Mouse (Mus musculus): Measurements from ENCODE around the gene Homer2. TPM values are rescaled to one million over a fixed set of nuclear protein-coding genes. Genes with fewer than 3 reads are reported as not detected.

Gene Homer2
- polyA plus RNA-seq, 1 experiment from 2014 or later: 36.7 TPM

DNA sequence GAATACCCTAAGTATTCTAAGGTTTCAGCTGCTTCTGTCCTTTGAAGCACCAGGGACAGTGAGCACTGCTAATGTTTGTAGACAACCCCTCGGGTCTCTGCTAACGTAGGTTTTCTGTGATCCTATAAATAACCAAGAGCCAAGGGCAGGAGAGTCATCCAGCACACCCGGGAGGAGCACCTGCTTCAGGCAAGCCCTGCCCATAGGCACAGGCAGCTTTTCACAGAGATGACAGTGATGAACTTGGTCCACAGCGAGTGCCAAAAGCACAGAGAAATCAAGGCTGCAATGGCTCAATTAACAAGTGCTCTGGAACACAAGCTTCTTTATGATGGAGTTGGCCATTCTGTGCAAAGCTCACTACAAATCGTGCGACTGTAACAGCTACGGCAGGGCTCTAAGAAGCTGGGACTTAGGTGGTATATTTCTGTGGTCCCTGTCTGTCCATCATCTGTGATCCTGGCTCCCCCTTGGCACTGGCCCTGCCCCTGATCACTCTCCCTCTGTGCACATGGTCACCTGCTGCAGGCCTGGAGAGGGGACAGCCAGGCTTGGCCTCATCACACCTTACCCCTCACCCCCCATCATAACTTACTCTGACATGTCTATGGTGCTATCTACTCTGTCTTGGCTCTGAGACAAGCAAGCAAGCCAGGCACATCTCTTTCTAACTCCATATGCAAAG, 62.6 kb downstream of the Homer2 start:
- no peaks in the 10 kb centered on the region for H3K9me3 ChIP-seq
- no peak overlapping the region for H3K4me3 ChIP-seq
- no peak for ATAC-seq (ENCODE audit: low FRiP score, low read depth)
- no peak overlapping the region; the same call in 1 of the 2 replicates for H3K9ac ChIP-seq
- H3K4me1 ChIP-seq: 0 out of 2 replicates have a peak, but pooled peaks cover 3% of the 10 kb centered on the region
- H3K27me3 ChIP-seq: peaks cover 12% of the 10 kb centered on the region; the same call in 1 of the 2 replicates
- peaks cover 8% of the 10 kb centered on the region for H3K36me3 ChIP-seq
- no peak overlapping the region for H3K4me2 ChIP-seq (replicated peaks)
- WGBS: 74% methylated on average over 7 of the region's 7 CpGs
- no peak overlapping the region for H3K27ac ChIP-seq

DNA sequence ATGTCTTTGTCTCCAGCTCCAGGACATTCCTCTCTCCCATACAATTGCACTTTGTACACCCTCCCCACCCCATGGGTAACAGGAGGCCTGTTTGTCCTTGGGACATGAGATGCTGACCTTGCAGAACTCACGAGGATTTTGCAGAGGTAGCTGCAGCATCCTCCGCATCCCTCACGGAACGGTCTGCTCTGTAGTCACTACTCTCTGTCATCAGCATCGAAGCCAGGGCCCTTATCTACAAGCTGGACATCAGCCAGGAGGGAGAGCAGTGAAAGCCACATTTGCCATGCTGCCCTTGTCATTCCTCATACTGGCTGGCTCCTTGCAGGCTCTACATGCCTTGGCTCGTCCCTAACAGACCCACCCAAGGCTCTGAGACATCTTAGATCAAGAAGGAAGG, 66.2 kb downstream of the Homer2 start:
- WGBS: 85% methylated on average over 6 of the region's 6 CpGs
- Histone ChIP-seq H3K36me3 (peaks cover 3% of the 10 kb centered on the region; the same call in 1 of the 2 replicates), H3K9me3 (no peaks in the 10 kb centered on the region), H3K9ac (no peak overlapping the region), H3K4me2 (replicated peaks) (no peak overlapping the region), H3K27me3 (peaks cover 12% of the 10 kb centered on the region; the same call in 1 of the 2 replicates), H3K27ac (no peak overlapping the region), H3K4me1 (no peaks in the 10 kb centered on the region), H3K4me3 (no peak overlapping the region)
- ATAC-seq (ENCODE audit: low FRiP score, low read depth): no peak

DNA sequence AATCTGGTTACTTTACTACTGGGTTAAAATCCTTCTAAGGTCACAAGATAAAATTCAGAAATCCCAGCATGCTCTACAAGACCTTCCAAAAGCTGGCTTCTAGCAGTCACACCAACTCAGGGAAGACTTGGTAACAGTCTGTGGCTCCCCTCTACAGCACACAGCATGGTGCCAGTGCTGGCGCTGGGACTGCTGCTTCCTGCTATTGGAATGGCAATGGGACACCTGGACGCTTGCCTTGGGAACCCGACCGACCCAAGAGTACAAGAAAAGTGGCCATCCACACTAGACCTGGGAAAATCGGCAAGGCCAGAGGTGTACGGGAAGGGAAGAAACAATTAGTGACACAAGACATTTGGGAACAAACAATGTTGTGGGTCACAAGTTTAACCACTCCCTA, 74.7 kb downstream of the Homer2 start:
- Histone ChIP-seq H3K9ac (no peak overlapping the region), H3K27ac (no peak overlapping the region), H3K4me3 (no peak overlapping the region), H3K36me3 (peaks cover 24% of the 10 kb centered on the region), H3K4me2 (replicated peaks) (no peak overlapping the region), H3K27me3 (no peaks in the 10 kb centered on the region), H3K4me1 (no peaks in the 10 kb centered on the region), H3K9me3 (no peaks in the 10 kb centered on the region)
- WGBS: 69% methylated on average over 6 of the region's 6 CpGs
- no peak for ATAC-seq (ENCODE audit: low FRiP score, low read depth)

DNA sequence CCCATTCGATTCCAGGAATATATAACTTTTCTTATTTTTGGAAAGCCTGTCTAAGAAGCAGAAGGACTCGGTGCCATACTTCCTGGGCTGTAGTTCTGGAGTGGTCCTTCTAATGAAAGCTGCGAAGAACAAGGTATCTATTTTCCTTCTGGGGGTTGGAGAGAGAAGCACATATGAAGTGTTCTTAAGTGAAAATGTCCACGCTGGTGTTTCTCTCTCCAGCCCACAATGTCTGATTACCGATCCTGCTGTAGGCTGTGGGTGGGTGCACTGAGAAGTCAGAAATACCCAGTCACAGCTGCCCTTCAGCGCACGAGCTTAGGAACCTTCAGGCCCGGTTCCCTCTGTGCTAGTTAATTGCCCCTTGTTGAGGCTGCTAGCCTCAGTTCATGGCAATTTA, 76.1 kb downstream of the Homer2 start:
- no peak overlapping the region for H3K4me3 ChIP-seq
- ATAC-seq (ENCODE audit: low FRiP score, low read depth): no peak
- no peaks in the 10 kb centered on the region for H3K27me3 ChIP-seq
- H3K4me1 ChIP-seq: no peaks in the 10 kb centered on the region
- peaks cover 24% of the 10 kb centered on the region for H3K36me3 ChIP-seq
- H3K9me3 ChIP-seq: peaks cover 3% of the 10 kb centered on the region
- WGBS: 80% methylated on average over 8 of the region's 8 CpGs
- H3K9ac ChIP-seq: no peak overlapping the region
- H3K4me2 ChIP-seq (replicated peaks): no peak overlapping the region
- H3K27ac ChIP-seq: no peak overlapping the region

DNA sequence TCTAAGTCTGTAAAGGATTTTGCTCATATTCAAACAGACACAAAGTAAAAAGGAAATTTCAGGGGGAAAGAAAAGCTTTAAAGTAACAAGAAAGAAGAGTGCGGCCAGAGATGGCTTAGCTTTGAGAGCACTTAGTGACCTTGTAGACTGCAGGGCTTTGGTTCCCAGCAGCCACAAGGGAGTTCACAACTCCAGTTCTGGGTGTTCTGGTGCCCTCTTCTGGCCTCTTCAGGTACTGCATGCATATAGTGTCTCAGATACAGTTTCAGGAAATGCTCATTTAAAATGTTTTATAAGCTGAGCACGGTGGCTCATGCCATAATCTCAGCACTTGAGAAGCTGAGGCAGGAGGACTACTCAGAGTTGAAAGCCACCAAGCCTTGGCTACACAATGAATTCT, 80.9 kb downstream of the Homer2 start:
- ATAC-seq (ENCODE audit: low FRiP score, low read depth): no peak
- Histone ChIP-seq H3K36me3 (peaks cover 13% of the 10 kb centered on the region), H3K4me3 (no peak overlapping the region), H3K9me3 (peaks cover 5% of the 10 kb centered on the region), H3K4me2 (replicated peaks) (no peak overlapping the region), H3K27me3 (no peaks in the 10 kb centered on the region), H3K9ac (no peak overlapping the region), H3K4me1 (no peaks in the 10 kb centered on the region), H3K27ac (no peak overlapping the region)
- 76% methylated on average over 2 of the region's 2 CpGs for WGBS

DNA sequence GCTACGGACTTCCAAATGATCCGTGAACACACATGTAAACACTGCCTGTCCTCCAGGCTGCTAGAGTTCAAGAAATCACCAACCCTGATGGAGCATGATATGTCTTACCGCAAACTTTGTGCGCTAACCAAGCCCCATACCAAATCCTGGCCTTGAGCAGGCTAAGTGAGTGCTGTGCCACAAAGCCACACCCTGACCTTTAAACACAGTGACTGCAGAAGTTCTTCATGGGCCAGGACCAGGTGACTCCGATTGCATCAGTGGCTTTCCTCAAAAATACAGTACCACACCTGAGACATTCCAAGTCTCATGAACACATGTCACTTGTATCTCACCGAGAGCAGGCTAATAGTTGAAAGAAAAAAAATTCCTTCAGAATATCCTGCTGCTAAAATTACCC, 83.6 kb downstream of the Homer2 start:
- H3K36me3 ChIP-seq: no peaks in the 10 kb centered on the region
- H3K27me3 ChIP-seq: no peaks in the 10 kb centered on the region
- H3K9ac ChIP-seq: no peak overlapping the region
- ATAC-seq (ENCODE audit: low FRiP score, low read depth): no peak
- H3K4me3 ChIP-seq: no peak overlapping the region
- H3K4me2 ChIP-seq (replicated peaks): no peak overlapping the region
- H3K27ac ChIP-seq: no peak overlapping the region
- no peaks in the 10 kb centered on the region for H3K4me1 ChIP-seq
- H3K9me3 ChIP-seq: peaks cover 5% of the 10 kb centered on the region
- WGBS: 82% methylated on average over 6 of the region's 6 CpGs

DNA sequence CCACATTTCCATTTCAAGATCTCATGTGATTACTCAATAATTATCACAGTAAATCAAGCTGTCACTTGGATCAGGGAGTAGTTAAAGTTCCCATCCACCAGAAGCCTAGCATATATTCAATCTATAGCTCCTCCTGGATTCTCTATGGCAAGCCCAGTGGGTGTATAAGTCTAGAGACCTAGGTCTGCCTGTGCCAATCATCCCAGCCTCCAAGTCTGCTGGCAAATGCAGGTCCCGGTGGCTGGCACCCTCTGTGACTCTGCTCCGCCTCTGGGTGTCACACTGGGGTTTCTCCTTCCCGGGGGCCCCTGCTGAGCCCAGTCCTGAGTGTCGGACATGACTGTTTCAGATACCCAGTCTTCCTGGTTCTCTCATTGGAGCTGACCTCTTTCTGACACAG, 84.5 kb downstream of the Homer2 start:
- no peaks in the 10 kb centered on the region for H3K4me1 ChIP-seq
- H3K4me2 ChIP-seq (replicated peaks): no peak overlapping the region
- no peak overlapping the region for H3K27ac ChIP-seq
- H3K9me3 ChIP-seq: peaks cover 5% of the 10 kb centered on the region
- ATAC-seq (ENCODE audit: low FRiP score, low read depth): no peak
- no peaks in the 10 kb centered on the region for H3K36me3 ChIP-seq
- no peak overlapping the region for H3K4me3 ChIP-seq
- no peaks in the 10 kb centered on the region for H3K27me3 ChIP-seq
- H3K9ac ChIP-seq: no peak overlapping the region
- 73% methylated on average over 4 of the region's 4 CpGs for WGBS

DNA sequence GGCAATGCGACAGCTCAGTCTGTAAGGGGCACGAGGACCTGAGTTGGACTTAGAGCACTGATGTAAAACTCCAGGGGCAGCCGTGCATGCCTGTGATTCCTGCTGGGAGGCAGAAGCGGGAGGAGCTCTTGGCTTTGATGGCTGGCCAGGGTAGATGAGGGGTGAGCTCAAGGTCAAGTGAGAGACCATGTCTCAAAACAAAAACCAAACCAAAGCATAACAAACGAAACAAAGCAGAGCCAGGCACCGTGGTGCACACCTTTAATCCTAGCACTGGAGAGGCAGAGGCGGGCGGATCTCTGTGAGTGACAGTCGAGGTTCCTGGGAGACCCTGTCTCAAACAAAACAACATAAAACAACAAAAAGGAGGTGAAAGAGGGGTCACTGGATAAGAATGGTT, 92.3 kb downstream of the Homer2 start:
- H3K4me3 ChIP-seq: no peak overlapping the region
- no peaks in the 10 kb centered on the region for H3K9me3 ChIP-seq
- H3K4me1 ChIP-seq: no peaks in the 10 kb centered on the region
- WGBS: 84% methylated on average over 9 of the region's 9 CpGs
- no peak for ATAC-seq (ENCODE audit: low FRiP score, low read depth)
- H3K4me2 ChIP-seq (replicated peaks): no peak overlapping the region
- H3K9ac ChIP-seq: no peak overlapping the region
- H3K27ac ChIP-seq: no peak overlapping the region
- no peaks in the 10 kb centered on the region for H3K27me3 ChIP-seq
- peaks cover 30% of the 10 kb centered on the region for H3K36me3 ChIP-seq

DNA sequence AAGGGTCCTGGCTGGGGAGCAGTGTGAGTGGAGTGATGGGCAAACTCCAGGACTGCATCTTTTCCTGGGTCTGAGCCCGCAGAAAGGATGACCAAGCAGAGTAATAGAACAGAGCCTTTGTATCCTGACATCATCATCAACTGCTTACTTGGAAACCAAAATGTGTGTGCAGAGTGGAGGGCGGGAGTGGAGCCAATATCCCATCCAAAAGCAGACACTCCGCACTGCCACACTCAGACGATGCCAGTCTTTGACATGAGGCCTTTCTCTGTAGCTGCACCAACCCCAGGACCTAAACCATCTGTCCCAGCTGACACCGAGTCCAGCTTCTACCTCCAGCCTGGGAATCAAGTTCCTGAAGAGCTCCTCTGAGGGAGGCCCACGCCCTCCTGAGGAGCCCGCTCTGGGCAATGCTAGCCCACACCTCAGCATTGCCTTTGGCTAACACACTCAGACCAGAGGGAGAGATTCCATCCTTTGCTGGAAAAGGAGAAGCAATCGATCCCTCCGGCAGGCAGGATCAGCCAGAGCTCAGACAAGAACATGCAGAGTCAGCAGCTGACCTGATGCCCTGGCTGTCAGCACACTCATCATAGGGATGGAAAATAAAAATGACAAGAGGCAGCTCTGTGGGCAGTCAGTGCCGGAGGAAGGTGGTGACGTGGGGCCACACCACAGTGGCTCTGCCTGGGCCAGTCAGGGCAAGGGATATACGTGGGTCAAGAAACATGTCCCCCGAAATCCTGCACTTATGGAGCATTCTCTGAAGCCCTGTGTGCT, 94.3 kb downstream of the Homer2 start:
- H3K9me3 ChIP-seq: no peaks in the 10 kb centered on the region
- H3K4me3 ChIP-seq: no peak overlapping the region
- peak overlapping the region; percentile 31; the same call in 1 of the 2 replicates for H3K9ac ChIP-seq
- peaks cover 35% of the 10 kb centered on the region for H3K36me3 ChIP-seq
- H3K4me1 ChIP-seq: no peaks in the 10 kb centered on the region
- no peak for ATAC-seq (ENCODE audit: low FRiP score, low read depth)
- H3K4me2 ChIP-seq (replicated peaks): no peak overlapping the region
- no peaks in the 10 kb centered on the region for H3K27me3 ChIP-seq
- WGBS: 87% methylated on average over 13 of the region's 13 CpGs
- no peak overlapping the region for H3K27ac ChIP-seq

DNA sequence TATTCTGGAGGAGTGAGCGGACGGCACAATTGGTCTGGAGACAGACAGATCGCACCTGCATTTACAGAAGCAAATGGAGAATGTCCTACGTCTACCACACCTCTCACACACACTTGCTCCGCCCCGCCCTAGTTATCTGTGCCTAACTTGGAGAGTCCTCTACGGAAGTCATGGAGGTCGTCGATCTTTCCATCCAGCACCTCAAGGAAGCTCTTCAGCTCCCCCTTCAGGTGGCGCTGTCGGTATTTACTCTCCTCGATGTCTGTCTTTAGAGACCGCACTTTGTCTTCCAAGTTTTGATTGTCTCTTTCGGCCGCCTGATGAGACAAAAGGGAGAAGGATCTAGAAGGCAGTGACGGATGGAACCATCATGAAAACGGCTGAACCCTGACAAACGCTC, 97.2 kb downstream of the Homer2 start:
- 63% methylated on average over 18 of the region's 18 CpGs for WGBS
- peaks cover 35% of the 10 kb centered on the region for H3K36me3 ChIP-seq
- no peak overlapping the region for H3K27ac ChIP-seq
- no peaks in the 10 kb centered on the region for H3K4me1 ChIP-seq
- H3K9me3 ChIP-seq: no peaks in the 10 kb centered on the region
- no peak overlapping the region for H3K4me2 ChIP-seq (replicated peaks)
- H3K9ac ChIP-seq: no peak overlapping the region
- no peak overlapping the region for H3K4me3 ChIP-seq
- ATAC-seq (ENCODE audit: low FRiP score, low read depth): no peak
- no peaks in the 10 kb centered on the region for H3K27me3 ChIP-seq

DNA sequence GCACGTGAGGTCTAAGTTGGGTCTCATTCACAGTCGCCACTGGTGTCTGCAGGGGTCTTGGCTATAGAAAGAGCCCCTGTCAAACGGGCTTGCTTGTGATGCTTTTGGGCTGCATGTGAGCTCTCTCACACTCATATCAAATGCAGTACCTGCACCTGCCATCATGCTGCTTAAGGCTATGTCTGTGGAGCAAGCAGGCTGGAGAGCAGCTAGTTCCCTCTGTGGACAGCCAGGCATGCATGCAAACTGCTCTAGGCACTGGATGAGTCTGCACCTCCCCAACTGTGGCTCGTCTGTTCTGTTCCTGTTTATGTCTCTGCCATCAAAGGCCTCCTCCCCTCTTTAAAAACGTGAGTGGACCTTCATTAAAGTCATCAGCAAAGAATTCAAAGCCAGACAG, 100.9 kb downstream of the Homer2 start:
- H3K9ac ChIP-seq: no peak overlapping the region
- H3K36me3 ChIP-seq: peaks cover 14% of the 10 kb centered on the region; the same call in 1 of the 2 replicates
- ATAC-seq (ENCODE audit: low FRiP score, low read depth): no peak
- no peaks in the 10 kb centered on the region for H3K27me3 ChIP-seq
- no peak overlapping the region for H3K27ac ChIP-seq
- H3K9me3 ChIP-seq: no peaks in the 10 kb centered on the region
- no peak overlapping the region for H3K4me2 ChIP-seq (replicated peaks)
- H3K4me1 ChIP-seq: no peaks in the 10 kb centered on the region
- no peak overlapping the region for H3K4me3 ChIP-seq
- 51% methylated on average over 5 of the region's 5 CpGs for WGBS

DNA sequence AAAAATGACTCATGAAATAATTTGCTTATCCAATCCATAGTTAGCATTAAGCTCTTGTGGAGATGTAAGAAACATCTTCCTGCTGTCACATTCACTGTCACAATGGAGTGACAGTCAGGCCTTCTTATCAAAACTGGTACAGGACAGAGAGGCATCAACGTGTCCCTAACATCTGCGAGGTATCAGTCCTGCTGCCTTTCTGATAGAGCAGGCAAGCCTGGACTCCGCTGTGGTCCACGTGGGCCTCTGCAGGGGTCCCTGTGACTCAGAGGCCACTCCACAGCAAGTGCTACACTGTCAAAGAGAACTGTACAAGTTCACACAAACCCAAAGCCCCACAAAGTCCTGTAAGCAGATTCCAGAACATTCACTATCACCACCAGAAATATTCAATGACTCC, 101.8 kb downstream of the Homer2 start:
- Histone ChIP-seq H3K27ac (no peak overlapping the region), H3K4me3 (no peak overlapping the region), H3K9ac (no peak overlapping the region), H3K36me3 (peaks cover 5% of the 10 kb centered on the region; the same call in 1 of the 2 replicates), H3K4me2 (replicated peaks) (no peak overlapping the region), H3K9me3 (no peaks in the 10 kb centered on the region), H3K27me3 (no peaks in the 10 kb centered on the region), H3K4me1 (no peaks in the 10 kb centered on the region)
- no peak for ATAC-seq (ENCODE audit: low FRiP score, low read depth)
- WGBS: 72% methylated on average over 4 of the region's 4 CpGs

All from limb, embryonic 13.5 days (tissue).